Mouse (Mus musculus) MEL (cell line): ENCODE measurements around the gene Ucp2. TPM values are rescaled to one million over a fixed set of nuclear protein-coding genes. Genes with fewer than 3 reads are reported as not detected.
A peak's percentile ranks its signal among the peaks of the same experiment; 100 is the strongest.

ENCODE experiments used
- DNase-seq: peaks from one replicate; pipeline ENCODE4 v3.0.0; 2011; ENCODE audit warnings: low read depth, low spot score
- H3K27ac ChIP-seq: 2 replicates; pipeline ENCODE4 v1.5.1; 2012; ENCODE audit warnings: low read depth, mild to moderate bottlenecking, control low read depth, low read length, moderate library complexity; ENCODE audit not compliant: control insufficient read depth
- H3K27me3 ChIP-seq, 2 experiments: fragments of 150-350 bp in 1 of 2; sonication (generic) in 1 of 2; 2 replicates each; pipeline ENCODE4 v1.6.1; 2012; ENCODE audit warnings: low read length in 2 of 2, mild to moderate bottlenecking in 2 of 2, improper control_type of control experiment in 1 of 2, moderate library complexity in 1 of 2; ENCODE audit not compliant: insufficient read depth in 2 of 2, control insufficient read depth in 1 of 2
- H3K36me3 ChIP-seq, 2 experiments: 2 replicates each; pipeline ENCODE4 v1.6.1; 2012 to 2014; ENCODE audit warnings: low read length in 2 of 2, improper control_type of control experiment in 1 of 2, inconsistent platforms in 1 of 2, mild to moderate bottlenecking in 1 of 2; ENCODE audit not compliant: insufficient read depth in 2 of 2, control insufficient read depth in 1 of 2
- H3K4me1 ChIP-seq, 2 experiments: fragments of 150-350 bp in 1 of 2; sonication (generic) in 1 of 2; 2 replicates each; pipeline ENCODE4 v1.6.1; 2012; ENCODE audit warnings: low read length in 2 of 2, improper control_type of control experiment in 1 of 2, mild to moderate bottlenecking in 1 of 2; ENCODE audit not compliant: insufficient read depth in 2 of 2, control insufficient read depth in 1 of 2
- H3K4me3 ChIP-seq, 2 experiments: fragments of 150-350 bp in 1 of 2; sonication (generic) in 1 of 2; 2 replicates each; pipeline ENCODE4 v1.5.1; 2012; ENCODE audit warnings: low read depth in 2 of 2, low read length in 2 of 2, mild to moderate bottlenecking in 2 of 2, moderate library complexity in 2 of 2, control low read depth in 1 of 2, improper control_type of control experiment in 1 of 2; ENCODE audit not compliant: control insufficient read depth in 1 of 2, insufficient read depth in 1 of 2
- H3K79me2 ChIP-seq: 2 replicates; pipeline ENCODE4 v1.6.1; 2012; ENCODE audit warnings: mild to moderate bottlenecking, low read length, moderate library complexity; ENCODE audit not compliant: control insufficient read depth, poor library complexity, insufficient read depth
- H3K9ac ChIP-seq: 2 replicates; pipeline ENCODE4 v1.6.1; 2012; ENCODE audit warnings: low read depth, mild to moderate bottlenecking, control low read depth, low read length, moderate library complexity; ENCODE audit not compliant: control insufficient read depth, poor library complexity, severe bottlenecking
- H3K9me3 ChIP-seq: fragments of 150-350 bp; sonication (generic); replicated peaks from 2 replicates; pipeline ENCODE4 v1.6.1; 2012; ENCODE audit warnings: mild to moderate bottlenecking, low read length, improper control_type of control experiment, moderate library complexity; ENCODE audit not compliant: insufficient read depth
- CHD1 ChIP-seq: IDR thresholded peaks from 2 replicates; pipeline ENCODE4 v1.6.1; 2012; ENCODE audit warnings: low read depth, mild to moderate bottlenecking, inconsistent platforms, low read length, improper control_type of control experiment
- ETS1 ChIP-seq: IDR thresholded peaks from 2 replicates; pipeline ENCODE4 v1.6.1; 2012; ENCODE audit warnings: low read depth, mild to moderate bottlenecking, inconsistent platforms, low read length, improper control_type of control experiment, moderate library complexity
- MAFK ChIP-seq: IDR thresholded peaks from 2 replicates; pipeline ENCODE4 v1.6.1; 2011; ENCODE audit warnings: low read depth, mild to moderate bottlenecking, low read length, improper control_type of control experiment, borderline replicate concordance
- MAX ChIP-seq: IDR thresholded peaks from 2 replicates; pipeline ENCODE4 v1.6.1; 2011; ENCODE audit warnings: low read length, improper control_type of control experiment
- MEF2A ChIP-seq: IDR thresholded peaks from 2 replicates; pipeline ENCODE4 v1.6.1; 2014; ENCODE audit warnings: low read depth, mild to moderate bottlenecking, inconsistent platforms, low read length, improper control_type of control experiment; ENCODE audit not compliant: poor library complexity, insufficient replicate concordance, severe bottlenecking; ENCODE audit errors: extremely low read depth
- MYC ChIP-seq: IDR thresholded peaks from 2 replicates; pipeline ENCODE4 v1.6.1; 2011; ENCODE audit warnings: low read depth, mild to moderate bottlenecking, low read length, improper control_type of control experiment, moderate library complexity
- POLR2A ChIP-seq, 2 experiments: IDR thresholded peaks; 2 replicates each; pipeline ENCODE4 v1.6.1; 2011 to 2012; ENCODE audit warnings: low read length in 2 of 2, mild to moderate bottlenecking in 2 of 2, control low read depth in 1 of 2, improper control_type of control experiment in 1 of 2, low read depth in 1 of 2, moderate library complexity in 1 of 2; ENCODE audit not compliant: control insufficient read depth in 1 of 2, insufficient read depth in 1 of 2, poor library complexity in 1 of 2
- POLR2AphosphoS5 ChIP-seq: IDR thresholded peaks from 2 replicates; pipeline ENCODE4 v1.6.1; 2012; ENCODE audit warnings: low read depth, borderline replicate concordance, mild to moderate bottlenecking, inconsistent platforms, low read length, moderate library complexity, mixed read lengths
- RAD21 ChIP-seq: IDR thresholded peaks from 2 replicates; pipeline ENCODE4 v1.6.1; 2011; ENCODE audit warnings: mild to moderate bottlenecking, low read depth, low read length, improper control_type of control experiment
- SIN3A ChIP-seq: IDR thresholded peaks from 2 replicates; pipeline ENCODE4 v1.6.1; 2012; ENCODE audit warnings: low read length, improper control_type of control experiment, inconsistent platforms
- TAL1 ChIP-seq: IDR thresholded peaks from 2 replicates; pipeline ENCODE4 v1.6.1; 2012; ENCODE audit warnings: mild to moderate bottlenecking, inconsistent platforms, low read length, moderate library complexity, mixed read lengths
- USF1 ChIP-seq: IDR thresholded peaks from 2 replicates; pipeline ENCODE4 v1.6.1; 2014; ENCODE audit warnings: low read depth, mild to moderate bottlenecking, inconsistent platforms, low read length, improper control_type of control experiment, moderate library complexity
- USF2 ChIP-seq, 2 experiments: IDR thresholded peaks; 2 replicates each; pipeline ENCODE4 v1.6.1; 2011 to 2012; ENCODE audit warnings: improper control_type of control experiment in 2 of 2, low read length in 2 of 2, borderline replicate concordance in 1 of 2, inconsistent platforms in 1 of 2, low read depth in 1 of 2, mild to moderate bottlenecking in 1 of 2; ENCODE audit not compliant: insufficient read depth in 1 of 2
- ZC3H11A ChIP-seq: IDR thresholded peaks from 2 replicates; pipeline ENCODE4 v1.6.1; 2012; ENCODE audit warnings: low read depth, mild to moderate bottlenecking, inconsistent platforms, low read length, improper control_type of control experiment
- polyA plus RNA-seq, 2 experiments: library from polyadenylated mRNA; stranded (reverse) in 1 of 2; unstranded in 1 of 2; fragments of >175 nt in 1 of 2; fragments of >200 nt in 1 of 2; gene quantifications; 2 replicates each; pipeline versions ENCODE4 v1.2.1 to v1.2.4; 2012; ENCODE audit warnings: low replicate concordance in 2 of 2, low read depth in 1 of 2; ENCODE audit not compliant: insufficient read length in 2 of 2, insufficient read depth in 1 of 2, missing spikeins in 1 of 2
- total RNA-seq: library from RNA; depleted of rRNA; stranded (reverse); fragments of 300-350 nt; gene quantifications from 2 replicates; pipeline ENCODE4 v1.2.3, GENCODE M21; 2012

Gene Ucp2
- total and polyA plus RNA-seq, 3 experiments = 139 to 724 TPM; not detected in 1

- Histone ChIP-seq H3K4me1 (peaks cover 2 to 13% of the 10 kb centered on the region in 2 experiments; a peak in 2 of 4 replicates), H3K27ac (no peak overlapping the region), H3K79me2 (no peaks in the 10 kb centered on the region)
- DNase-seq = no peak
- TF ChIP-seq POLR2A (IDR thresholded peaks at IDR 0.05; ENCODE audit: control insufficient read depth in 1 of 2, insufficient read depth in 1 of 2, low read depth in 1 of 2, low read length in 2 of 2, poor library complexity in 1 of 2) = no peak
- no peak for TF ChIP-seq ZC3H11A
- no peak for TF ChIP-seq ETS1
- TF ChIP-seq CHD1 = no peak
- no peak for TF ChIP-seq MYC
- no peak for TF ChIP-seq MEF2A
- TF ChIP-seq TAL1 = no peak
- TF ChIP-seq MAX = no peak
- peak; percentile 77; the same call in 1 of the 2 replicates for TF ChIP-seq POLR2AphosphoS5
- TF ChIP-seq, all 39 proteins: peak for 1
- Histone ChIP-seq H3K9me3 (no peaks in the 10 kb centered on the region), H3K36me3 (peaks cover 0 to 5% of the 10 kb centered on the region in 2 experiments; a peak in 2 of 4 replicates), H3K9ac (no peak overlapping the region), H3K4me3 (no peak overlapping the region), H3K27me3 (no peaks in the 10 kb centered on the region)
Observed at GRCm38 (mm10) chr7:100506494-100506893, 13.4 kb downstream of the Ucp2 start.

DNA sequence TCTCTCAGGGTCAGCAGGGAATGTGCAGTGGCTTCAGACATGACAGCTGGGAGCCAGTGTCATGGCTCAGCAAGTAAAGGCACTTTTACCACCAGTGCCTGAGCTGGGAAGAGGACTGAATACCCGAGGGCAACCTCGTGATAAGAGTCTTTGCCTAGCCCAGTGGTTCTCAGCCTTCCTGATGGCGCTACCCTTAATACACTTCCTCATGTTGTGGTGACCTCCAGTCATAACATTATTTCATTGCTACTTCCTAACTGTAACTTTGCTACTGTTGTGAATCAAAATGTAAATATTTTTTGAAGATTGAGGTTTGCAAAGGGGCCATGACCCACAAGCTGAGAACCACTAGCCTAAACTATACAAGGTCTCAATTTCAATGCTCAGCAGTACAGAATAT, 15.5 kb downstream of the Ucp2 start:
- peak; percentile 77 for DNase-seq
- H3K4me1 ChIP-seq = peaks cover 2 to 15% of the 10 kb centered on the region in 2 experiments; a peak in 2 of 4 replicates
- TF ChIP-seq USF1 (no peak), MEF2A (no peak), SIN3A (0 out of 2 replicates have a peak, but pooled peaks have one; percentile 14), USF2 (IDR thresholded peaks at IDR 0.05; ENCODE audit: borderline replicate concordance in 1 of 2, insufficient read depth in 1 of 2, low read depth in 1 of 2, low read length in 2 of 2) (no peak), TAL1 (no peak), POLR2A (IDR thresholded peaks at IDR 0.05; ENCODE audit: control insufficient read depth in 1 of 2, insufficient read depth in 1 of 2, low read depth in 1 of 2, low read length in 2 of 2, poor library complexity in 1 of 2) (no peak), RAD21 (no peak), MAFK (no peak)
- H3K27me3 ChIP-seq = no peaks in the 10 kb centered on the region
- H3K9ac ChIP-seq = peak overlapping the region; percentile 32; the same call in 1 of the 2 replicates
- no peaks in the 10 kb centered on the region for H3K79me2 ChIP-seq
- peak overlapping the region in 1 of 2 experiments; percentile 2; a peak in 1 of 4 replicates for H3K4me3 ChIP-seq
- no peaks in the 10 kb centered on the region for H3K9me3 ChIP-seq
- peak overlapping the region; percentile 24; the same call in 1 of the 2 replicates for H3K27ac ChIP-seq
- peaks cover 0 to 5% of the 10 kb centered on the region in 2 experiments; a peak in 2 of 4 replicates for H3K36me3 ChIP-seq
